Mouse (Mus musculus) regulatory T cell (primary cell): ENCODE data around the gene Zbtb38.
"Not testable (repeated sequence)": the region's sequence is repeated elsewhere in the genome, so short reads cannot be mapped to it uniquely, and the experiment has no call there.

Source experiments
- in situ Hi-C: fragments of 300-600 bp; cut with MboI, MseI; formaldehyde crosslinking; loops from one replicate; pipeline ENCODE4 v1.15.1; 2025; ENCODE audit warnings: high pct_unique_total_duplicates

The Zbtb38 gene

DNA sequence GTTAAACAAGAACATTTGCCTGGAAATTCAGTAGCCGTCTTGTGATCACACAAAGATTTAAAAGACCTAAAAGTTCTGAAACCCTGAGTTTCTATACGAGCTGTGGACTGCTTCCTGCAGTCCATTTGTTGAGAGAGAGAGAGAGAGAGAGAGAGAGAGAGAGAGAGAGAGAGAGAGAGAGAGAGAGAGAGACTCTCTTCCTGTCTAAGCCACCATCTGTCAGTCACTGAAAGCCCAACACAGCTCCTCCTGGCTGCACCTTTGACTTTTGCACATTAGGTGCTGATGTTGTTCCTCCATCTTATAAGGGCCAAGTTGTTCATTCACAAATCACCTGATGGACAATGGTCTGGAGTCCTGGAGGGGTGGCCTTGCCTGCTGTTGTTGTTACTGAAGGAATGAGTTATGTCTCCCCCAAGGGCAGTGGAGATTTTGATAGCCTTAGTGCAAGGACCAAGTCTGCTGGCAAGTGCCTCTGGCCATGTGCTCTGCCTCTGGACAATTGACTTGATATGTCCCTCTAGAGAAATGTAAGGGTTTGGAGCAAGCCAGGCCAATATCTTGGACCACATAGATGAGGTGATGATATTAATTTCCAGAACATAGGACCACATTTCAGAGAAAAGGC is 105.8 kb downstream of the Zbtb38 start:
- in situ Hi-C loops, result no loop called here

DNA sequence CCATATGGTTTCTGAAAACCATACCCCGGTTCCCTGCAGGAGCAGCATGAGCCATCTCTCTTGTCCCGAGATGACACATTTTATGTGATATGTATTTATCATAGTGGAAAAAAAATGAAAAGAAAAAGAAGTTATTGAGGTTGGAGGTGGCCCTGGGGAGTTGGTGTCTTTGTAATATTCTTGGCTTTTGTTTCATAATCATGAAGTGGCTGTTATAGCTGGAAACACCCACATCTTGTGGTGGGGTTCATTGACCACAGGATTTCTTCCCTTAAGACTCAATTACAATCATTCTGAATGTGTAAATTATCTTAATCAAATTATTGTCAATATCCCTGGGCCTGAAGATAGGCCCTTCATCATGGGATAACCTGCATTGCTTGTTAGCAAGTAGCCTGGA is 107.8 kb downstream of the Zbtb38 start:
- in situ Hi-C loops, result no loop called here

DNA sequence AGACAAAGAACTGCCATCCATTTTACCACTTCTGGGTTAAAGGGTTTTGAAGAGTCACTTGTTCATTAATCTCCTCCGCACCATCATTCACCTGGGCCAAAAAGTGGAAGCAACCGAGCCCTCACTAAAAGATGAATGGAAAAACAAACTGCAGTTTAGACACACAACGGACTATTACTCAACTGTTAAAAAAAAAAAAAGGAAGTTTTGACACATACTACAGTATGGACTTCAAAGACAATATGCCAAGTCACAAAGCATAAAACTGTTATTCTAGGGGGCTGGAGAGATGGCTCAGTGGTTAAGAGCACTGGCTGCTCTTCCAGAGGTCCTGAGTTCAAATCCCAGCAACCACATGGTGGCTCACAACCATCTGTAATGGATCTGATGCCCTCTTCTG is 108.6 kb downstream of the Zbtb38 start:
- in situ Hi-C loops, result not testable (repeated sequence)

DNA sequence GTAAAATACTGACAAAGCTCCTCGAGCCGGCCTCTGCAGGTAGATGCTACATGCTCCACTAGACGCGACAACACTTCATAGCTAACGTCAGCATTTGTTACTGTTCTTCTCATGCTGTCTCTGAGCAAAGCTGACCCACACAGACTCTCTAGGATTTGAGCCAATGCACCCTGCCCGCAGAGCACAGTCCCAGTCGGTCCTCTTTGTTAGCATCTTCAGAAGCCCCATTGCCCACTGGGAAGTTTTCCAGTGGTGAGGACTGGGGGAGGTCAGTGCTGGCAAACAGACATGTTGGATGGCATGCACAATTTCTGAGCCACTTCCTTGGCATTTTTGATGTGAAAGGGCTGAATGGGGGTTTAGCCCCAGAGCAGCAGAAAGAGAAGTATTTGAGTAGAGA is 113.2 kb downstream of the Zbtb38 start:
- in situ Hi-C loops, result no loop called here

DNA sequence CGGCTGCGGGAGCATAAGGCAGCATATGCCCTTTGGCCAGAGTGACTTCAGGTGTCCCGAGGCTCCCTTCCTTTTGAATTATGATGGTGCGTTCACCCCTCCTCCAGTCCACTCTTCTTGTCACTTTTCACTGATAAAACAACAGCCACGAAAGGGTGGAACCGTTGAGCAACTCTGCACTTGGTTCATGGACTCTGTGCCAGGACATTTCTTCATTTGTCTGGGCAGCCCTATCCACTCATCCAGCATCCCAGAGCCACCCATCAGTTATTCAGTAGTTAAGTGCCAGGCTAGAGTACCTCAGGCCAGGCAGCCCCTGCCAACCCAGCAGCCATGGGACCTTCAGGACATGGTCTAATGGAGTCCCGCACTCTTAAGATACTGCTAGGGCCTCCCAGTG is 114.1 kb downstream of the Zbtb38 start:
- in situ Hi-C loops, result no loop called here

DNA sequence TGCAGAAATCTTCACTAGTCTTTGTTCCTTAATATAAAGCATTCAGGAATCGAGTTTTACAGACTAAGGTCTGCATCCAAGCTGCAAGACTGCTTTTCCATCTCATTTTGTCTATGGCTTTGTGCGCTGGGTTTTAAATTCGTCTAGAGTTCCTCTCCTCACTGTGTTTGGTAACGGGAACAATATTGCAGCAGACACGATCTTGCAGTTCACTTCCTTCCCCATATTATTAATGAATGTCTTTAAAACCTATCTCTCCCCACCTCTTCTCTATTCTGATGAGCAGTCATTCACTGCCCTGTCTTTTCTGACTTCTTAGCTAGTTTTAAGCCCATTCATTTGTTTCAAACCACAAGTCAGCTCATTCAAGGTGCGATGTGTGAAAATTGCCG is 115.5 kb downstream of the Zbtb38 start:
- in situ Hi-C loops, result no loop called here

DNA sequence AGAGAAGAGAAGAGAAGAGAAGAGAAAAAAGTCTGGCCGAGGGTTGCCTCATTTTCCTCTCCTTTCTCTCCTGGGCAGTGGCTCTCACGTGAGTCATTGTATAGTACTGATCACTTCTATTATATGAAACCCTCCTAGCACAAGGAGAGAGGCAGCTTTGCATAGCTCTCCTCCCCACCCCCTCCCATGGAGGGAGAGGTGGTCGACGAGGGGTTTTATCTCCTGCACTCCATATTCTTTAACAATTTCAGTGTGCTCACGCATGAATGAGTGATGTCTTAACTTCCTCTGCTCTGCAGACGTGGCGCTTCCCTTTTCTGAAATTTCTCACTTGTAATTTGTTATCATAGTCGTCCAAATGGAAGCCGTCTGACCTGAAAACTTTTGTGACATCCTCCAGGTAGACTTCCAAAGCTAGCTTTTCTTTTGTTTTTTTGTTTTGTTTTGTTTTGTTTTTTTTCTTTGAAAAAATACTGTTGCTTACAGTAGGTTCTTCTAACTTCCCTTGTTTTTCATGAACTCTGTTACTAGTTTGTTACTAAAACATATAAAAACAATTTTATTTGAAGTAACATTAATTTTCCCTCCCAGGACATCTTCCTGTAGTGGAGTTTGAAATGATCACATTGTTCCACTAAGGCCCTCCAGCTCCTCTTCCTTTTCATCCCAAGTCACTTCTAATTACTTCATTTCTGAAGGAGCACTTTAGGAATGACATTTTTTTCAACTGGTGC is 116.0 kb downstream of the Zbtb38 start:
- in situ Hi-C loops, result no loop called here

DNA sequence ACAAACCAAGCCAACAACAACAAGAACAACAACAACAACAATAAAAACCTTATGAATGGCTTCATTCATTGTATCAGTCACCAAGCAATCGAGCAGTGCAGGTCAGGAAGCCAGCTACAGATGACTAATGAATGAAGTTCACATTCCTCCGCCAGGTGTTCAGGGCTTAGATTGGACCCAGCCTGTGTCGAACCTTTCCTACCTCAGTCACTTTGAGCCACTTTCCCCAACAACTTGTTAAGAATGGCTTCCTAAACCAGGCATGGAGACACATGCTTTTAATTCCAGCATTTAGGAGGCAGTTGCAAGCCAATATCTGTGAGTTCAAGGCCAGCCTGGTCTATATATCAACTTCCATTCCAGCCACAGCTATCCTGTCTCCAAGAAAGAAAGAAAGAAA is 116.7 kb downstream of the Zbtb38 start:
- in situ Hi-C loops, result no loop called here

DNA sequence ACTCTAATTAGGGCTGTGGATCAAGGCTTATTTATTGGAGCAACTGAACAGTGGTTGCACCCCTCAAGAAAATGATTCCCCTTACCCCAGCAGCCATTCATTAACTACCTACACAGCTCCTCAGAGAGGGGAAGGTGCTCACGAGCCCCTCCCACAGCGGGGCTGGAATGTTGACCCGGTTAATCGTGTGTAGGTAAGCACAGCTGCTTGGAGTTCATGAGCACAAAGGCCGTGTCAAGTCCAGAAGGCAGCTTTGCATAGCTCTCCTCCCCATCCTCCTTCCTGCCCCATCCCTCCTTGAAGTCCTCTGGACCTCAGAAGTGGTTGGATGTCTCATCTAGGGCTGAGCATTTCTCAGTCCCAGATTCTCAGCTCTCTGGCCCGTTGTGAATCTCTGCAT is 117.5 kb downstream of the Zbtb38 start:
- in situ Hi-C loops, result no loop called here

DNA sequence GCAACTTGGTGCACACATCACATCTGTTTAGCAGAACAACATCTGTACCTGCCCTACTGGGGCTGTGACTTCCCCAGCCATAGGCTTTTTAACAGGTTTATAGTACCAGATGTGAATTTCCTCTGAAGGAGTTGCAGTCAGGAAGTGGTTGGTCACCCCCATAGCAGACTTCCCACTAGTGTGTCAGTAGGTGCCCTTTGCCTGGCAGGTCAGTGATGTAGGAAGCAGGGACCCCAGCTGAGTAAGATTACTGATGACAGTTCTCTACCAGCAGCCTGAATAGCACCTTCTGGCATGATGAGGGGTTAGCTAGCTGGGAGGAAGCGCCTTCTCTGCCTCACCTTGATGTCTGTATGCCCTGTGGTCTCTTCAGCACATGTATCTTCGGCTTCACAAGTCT is 118.9 kb downstream of the Zbtb38 start:
- in situ Hi-C loops, result no loop called here
